Mouse (Mus musculus): ENCODE measurements around the gene Elf2. TPM values are rescaled to one million over a fixed set of nuclear protein-coding genes. Genes with fewer than 3 reads are reported as not detected.
A peak's percentile ranks its signal among the peaks of the same experiment; 100 is the strongest.

Gene Elf2
- polyA plus RNA-seq, 1 experiment from 2014 or later: 47.1 TPM

DNA sequence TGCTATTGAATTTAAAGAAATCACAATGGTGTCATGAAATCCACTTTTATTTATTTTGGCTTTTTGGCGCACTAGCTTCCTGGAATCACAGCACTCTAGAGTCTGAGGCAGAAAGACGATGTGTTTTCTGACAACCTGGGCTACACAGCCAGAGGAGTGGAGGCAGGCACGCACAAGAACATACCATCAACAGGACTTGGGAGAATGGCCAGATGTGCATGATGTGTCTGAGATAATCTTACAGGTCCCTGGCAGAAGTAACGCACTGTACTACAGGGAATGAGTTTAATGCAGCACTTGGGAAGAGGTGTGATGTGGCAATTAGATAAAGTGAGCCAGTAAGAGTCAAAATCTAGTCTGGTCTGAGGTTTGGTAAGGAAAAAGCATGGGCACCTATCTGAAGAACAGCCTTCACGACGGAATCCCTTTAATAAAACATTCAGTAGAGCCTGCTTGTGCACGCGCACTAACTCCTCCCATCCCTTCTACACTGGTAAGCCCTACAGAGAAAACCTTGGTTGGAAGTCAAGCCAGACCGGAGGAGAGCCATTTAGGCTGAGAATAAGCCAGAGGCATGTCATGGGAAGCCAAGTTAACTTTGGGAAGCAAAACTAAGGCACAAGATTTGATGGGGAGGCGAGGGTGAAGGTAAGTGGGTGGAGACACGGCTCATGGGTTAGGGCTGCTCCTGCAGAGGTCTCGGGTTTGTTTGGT is 87.6 kb downstream of the Elf2 start:
- no peak for ATAC-seq (ENCODE audit: low FRiP score)
- no peak overlapping the region for H3K4me3 ChIP-seq
- H3K4me2 ChIP-seq: no peak overlapping the region
- H3K9me3 ChIP-seq: no peaks in the 10 kb centered on the region
- peaks cover 85% of the 10 kb centered on the region for H3K36me3 ChIP-seq
- no peaks in the 10 kb centered on the region for H3K27me3 ChIP-seq
- H3K4me1 ChIP-seq (replicated peaks): no peaks in the 10 kb centered on the region
- 95% methylated on average over 12 of the region's 12 CpGs for WGBS
- H3K27ac ChIP-seq: no peak overlapping the region
- H3K9ac ChIP-seq: no peak overlapping the region

DNA sequence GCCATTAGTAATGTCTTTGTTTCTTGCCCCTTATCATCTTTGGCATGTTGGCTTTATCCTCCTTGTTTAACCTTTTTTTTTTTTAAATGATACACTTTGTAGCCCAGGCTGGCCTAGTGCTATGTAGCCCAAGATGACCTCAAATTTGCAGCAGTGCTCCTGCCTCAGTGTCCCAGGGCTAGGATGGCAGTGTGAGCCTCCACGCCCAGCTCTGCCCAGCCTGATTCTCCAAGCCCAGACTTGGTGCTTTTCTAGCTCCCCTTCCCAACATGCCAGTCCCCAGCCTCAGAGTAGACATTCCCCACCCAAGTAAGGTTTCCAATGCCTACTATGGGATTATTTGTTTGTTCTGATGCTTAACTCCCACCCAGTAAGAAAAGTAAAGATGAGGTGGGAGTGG is 88.2 kb downstream of the Elf2 start:
- Histone ChIP-seq H3K4me2 (no peak overlapping the region), H3K4me3 (no peak overlapping the region), H3K36me3 (peaks cover 82% of the 10 kb centered on the region), H3K4me1 (replicated peaks) (no peaks in the 10 kb centered on the region), H3K27ac (no peak overlapping the region), H3K9ac (no peak overlapping the region), H3K9me3 (no peaks in the 10 kb centered on the region), H3K27me3 (no peaks in the 10 kb centered on the region)
- WGBS: 100% methylated on average over 1 of the region's 1 CpGs
- no peak for ATAC-seq (ENCODE audit: low FRiP score)

DNA sequence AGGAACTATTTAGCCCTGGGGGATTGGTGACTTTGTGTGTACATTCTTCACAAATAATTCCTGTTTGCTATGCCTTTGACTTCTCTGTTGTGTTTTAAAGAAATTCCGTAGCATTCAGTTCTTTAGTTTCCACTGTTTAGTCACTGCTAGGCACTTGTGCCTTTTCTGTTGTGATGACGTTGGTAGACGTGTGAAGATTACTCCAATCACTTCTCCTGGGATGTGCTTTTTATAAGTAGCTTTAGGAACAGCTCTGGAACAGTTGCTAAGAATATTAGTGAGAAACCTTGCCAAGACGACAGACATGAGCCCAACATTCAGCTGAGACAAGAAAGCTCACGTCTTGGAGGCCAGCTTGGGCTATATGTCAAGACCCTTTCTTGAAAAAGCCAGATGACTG is 89.4 kb downstream of the Elf2 start:
- 88% methylated on average over 5 of the region's 5 CpGs for WGBS

DNA sequence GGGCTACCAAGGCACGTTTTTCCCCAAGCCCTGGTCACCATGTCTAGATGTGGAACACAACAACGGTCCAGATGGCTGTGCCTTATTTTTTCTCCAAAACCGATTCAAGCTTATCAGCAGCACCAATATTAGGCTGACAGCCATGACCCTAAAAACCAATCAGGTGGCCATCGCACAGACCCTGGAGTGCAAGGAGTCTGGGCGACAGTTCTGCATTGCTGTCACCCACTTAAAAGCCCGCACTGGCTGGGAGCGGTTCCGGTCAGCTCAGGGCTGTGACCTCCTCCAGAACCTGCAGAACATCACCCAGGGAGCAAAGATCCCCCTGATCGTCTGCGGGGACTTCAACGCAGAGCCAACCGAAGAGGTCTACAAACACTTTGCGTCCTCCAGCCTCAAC is 90.6 kb downstream of the Elf2 start:
- Histone ChIP-seq H3K4me2 (no peak overlapping the region), H3K27me3 (no peaks in the 10 kb centered on the region), H3K27ac (no peak overlapping the region), H3K9ac (no peak overlapping the region), H3K9me3 (no peaks in the 10 kb centered on the region), H3K4me3 (no peak overlapping the region), H3K4me1 (replicated peaks) (no peaks in the 10 kb centered on the region), H3K36me3 (peaks cover 70% of the 10 kb centered on the region)
- 95% methylated on average over 13 of the region's 13 CpGs for WGBS
- ATAC-seq (ENCODE audit: low FRiP score): no peak

More for the DNA sequence above, 89.4 kb downstream of the Elf2 start:
- Histone ChIP-seq H3K27me3 (no peaks in the 10 kb centered on the region), H3K27ac (no peak overlapping the region), H3K4me1 (replicated peaks) (no peaks in the 10 kb centered on the region), H3K36me3 (peaks cover 71% of the 10 kb centered on the region), H3K4me2 (no peak overlapping the region), H3K9ac (no peak overlapping the region), H3K4me3 (no peak overlapping the region), H3K9me3 (no peaks in the 10 kb centered on the region)
- ATAC-seq (ENCODE audit: low FRiP score): no peak

DNA sequence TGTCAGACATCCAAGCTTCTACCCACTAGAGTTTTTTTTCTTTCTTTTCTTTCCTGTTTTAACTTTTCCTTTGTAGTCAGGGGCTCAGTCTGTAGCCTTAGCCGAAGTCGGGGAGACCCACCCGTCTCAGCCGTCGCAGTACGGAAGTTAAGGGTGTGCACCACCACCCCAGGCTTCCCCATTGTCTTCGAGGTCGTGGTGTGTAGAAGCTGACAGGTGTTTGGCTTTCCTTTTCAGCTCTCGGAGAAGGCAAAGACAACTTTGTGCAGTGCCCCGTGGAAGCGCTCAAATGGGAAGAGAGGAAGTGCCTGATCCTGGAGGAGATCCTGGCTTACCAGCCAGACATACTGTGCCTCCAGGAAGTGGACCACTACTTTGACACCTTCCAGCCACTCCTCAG is 91.0 kb downstream of the Elf2 start:
- H3K9me3 ChIP-seq: no peaks in the 10 kb centered on the region
- no peak overlapping the region for H3K4me2 ChIP-seq
- no peaks in the 10 kb centered on the region for H3K4me1 ChIP-seq (replicated peaks)
- H3K27me3 ChIP-seq: no peaks in the 10 kb centered on the region
- peaks cover 67% of the 10 kb centered on the region for H3K36me3 ChIP-seq
- 90% methylated on average over 11 of the region's 11 CpGs for WGBS
- no peak overlapping the region for H3K4me3 ChIP-seq
- no peak overlapping the region for H3K9ac ChIP-seq
- H3K27ac ChIP-seq: no peak overlapping the region
- no peak for ATAC-seq (ENCODE audit: low FRiP score)

DNA sequence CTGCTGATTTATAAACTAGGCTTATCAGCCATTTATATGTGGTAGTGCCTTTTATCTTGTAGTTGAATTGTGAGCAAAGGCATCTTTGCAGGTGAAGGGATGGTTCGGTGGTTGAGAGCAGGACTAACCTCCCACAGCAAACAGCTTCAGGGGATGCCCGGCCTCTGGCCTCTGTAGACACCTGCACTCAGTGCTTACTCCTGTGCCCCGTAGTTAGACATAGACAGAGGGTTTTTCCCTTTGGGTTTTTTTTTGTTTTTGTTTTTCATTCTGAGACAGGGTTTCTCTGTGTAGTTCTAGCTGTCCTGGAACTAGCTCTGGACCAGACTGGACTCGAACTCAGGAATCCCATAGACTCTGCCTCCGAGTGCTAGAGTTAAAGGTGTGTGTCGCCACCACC is 91.9 kb downstream of the Elf2 start:
- H3K9ac ChIP-seq: no peak overlapping the region
- no peaks in the 10 kb centered on the region for H3K27me3 ChIP-seq
- 95% methylated on average over 6 of the region's 6 CpGs for WGBS
- ATAC-seq (ENCODE audit: low FRiP score): no peak
- H3K9me3 ChIP-seq: no peaks in the 10 kb centered on the region
- H3K4me3 ChIP-seq: no peak overlapping the region
- H3K36me3 ChIP-seq: peaks cover 59% of the 10 kb centered on the region
- H3K4me1 ChIP-seq (replicated peaks): no peaks in the 10 kb centered on the region
- no peak overlapping the region for H3K27ac ChIP-seq
- H3K4me2 ChIP-seq: no peak overlapping the region

DNA sequence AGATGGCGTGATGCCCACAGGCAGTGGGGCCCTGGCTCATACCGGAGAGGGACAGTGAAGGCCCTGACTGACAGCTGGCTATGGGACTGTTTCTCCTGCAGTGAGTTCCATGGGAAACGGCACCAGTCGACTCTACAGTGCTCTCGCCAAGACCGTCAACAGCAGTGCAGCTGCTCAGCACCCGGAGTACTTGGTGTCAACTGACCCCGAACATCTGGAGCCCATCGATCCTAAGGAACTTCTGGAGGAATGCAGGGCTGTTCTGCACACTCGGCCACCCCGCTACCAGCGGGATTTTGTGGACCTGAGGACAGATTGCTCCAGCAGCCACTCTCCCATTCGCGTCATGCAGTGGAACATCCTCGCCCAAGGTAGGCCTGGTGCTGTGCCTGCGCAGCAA is 92.8 kb downstream of the Elf2 start:
- 80% methylated on average over 16 of the region's 16 CpGs for WGBS
- H3K4me3 ChIP-seq: no peak overlapping the region
- H3K4me2 ChIP-seq: no peak overlapping the region
- no peaks in the 10 kb centered on the region for H3K4me1 ChIP-seq (replicated peaks)
- no peaks in the 10 kb centered on the region for H3K27me3 ChIP-seq
- H3K36me3 ChIP-seq: peaks cover 50% of the 10 kb centered on the region
- no peaks in the 10 kb centered on the region for H3K9me3 ChIP-seq
- no peak overlapping the region for H3K27ac ChIP-seq
- H3K9ac ChIP-seq: no peak overlapping the region
- no peak for ATAC-seq (ENCODE audit: low FRiP score)

DNA sequence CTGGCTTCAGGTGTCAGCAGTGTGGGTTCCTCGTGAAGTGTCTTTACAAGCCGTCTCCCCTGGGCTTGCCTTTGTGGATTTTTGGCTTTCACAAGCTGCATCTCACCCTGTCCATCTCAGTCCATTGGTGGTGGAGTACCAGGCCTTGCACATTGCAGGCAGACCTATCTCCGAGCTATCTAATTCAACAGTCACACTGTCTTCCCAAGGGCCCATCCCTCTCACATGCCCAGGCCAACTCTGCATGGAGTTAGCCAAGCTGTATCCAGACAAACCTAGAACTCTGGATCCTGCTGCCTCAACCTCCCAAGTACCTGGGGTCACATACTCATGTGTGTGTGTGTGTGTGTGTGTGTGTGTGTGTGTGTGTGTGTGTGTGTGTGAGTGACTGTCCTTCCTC is 100.9 kb downstream of the Elf2 start:
- WGBS: 95% methylated on average over 3 of the region's 3 CpGs
- Histone ChIP-seq H3K9me3 (no peaks in the 10 kb centered on the region), H3K4me2 (no peak overlapping the region), H3K9ac (no peak overlapping the region), H3K4me1 (replicated peaks) (0 out of 2 replicates have a peak, but pooled peaks cover 8% of the 10 kb centered on the region), H3K27ac (no peak overlapping the region), H3K36me3 (peaks cover 4% of the 10 kb centered on the region), H3K27me3 (no peaks in the 10 kb centered on the region), H3K4me3 (no peak overlapping the region)
- no peak for ATAC-seq (ENCODE audit: low FRiP score)

DNA sequence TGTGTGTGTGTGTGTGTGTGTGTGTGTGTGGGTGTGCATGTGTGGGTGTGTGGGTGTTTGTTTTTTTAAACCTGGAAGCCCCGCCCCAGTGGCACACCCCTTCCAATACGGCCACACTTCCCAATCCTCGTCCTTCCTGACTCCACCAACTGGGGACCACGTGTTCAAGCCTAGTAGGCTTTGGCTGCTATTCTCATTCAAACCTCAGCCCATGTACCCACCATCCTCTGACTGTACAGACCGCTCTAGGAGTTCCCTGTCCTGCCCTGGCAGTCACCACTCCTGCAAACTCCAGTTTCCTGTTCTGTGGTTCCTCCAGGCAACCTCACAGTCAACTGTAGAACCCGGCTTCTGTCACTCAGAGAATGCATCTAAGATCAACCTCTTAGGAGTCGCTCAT is 101.9 kb downstream of the Elf2 start:
- no peak overlapping the region for H3K9ac ChIP-seq
- H3K36me3 ChIP-seq: peaks cover 4% of the 10 kb centered on the region
- ATAC-seq (ENCODE audit: low FRiP score): no peak

DNA sequence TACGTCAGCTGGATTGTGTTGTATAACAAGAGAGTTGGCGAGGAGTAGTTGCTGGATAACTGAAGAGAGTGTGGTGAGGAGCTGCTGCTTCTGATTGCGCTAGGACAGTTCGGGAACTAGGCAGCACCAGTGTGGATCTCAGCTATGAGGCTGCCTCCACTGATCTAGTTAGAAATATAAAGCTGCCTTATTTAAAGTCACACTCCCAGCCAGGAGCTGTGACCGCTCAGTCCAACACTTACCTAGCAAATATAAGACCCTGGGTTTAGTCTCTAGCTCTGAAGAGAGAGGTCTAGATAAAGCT is 105.8 kb downstream of the Elf2 start:
- H3K36me3 ChIP-seq: peaks cover 4% of the 10 kb centered on the region
- 87% methylated on average over 5 of the region's 5 CpGs for WGBS
- no peaks in the 10 kb centered on the region for H3K27me3 ChIP-seq
- ATAC-seq (ENCODE audit: low FRiP score): peak; percentile 34
- no peak overlapping the region for H3K27ac ChIP-seq
- H3K9ac ChIP-seq: no peak overlapping the region
- no peak overlapping the region for H3K4me3 ChIP-seq
- H3K4me1 ChIP-seq (replicated peaks): peaks cover 23% of the 10 kb centered on the region; the same call in 1 of the 2 replicates
- H3K4me2 ChIP-seq: no peak overlapping the region
- H3K9me3 ChIP-seq: no peaks in the 10 kb centered on the region

More for the DNA sequence above, 101.9 kb downstream of the Elf2 start:
- 90% methylated on average over 7 of the region's 7 CpGs for WGBS
- Histone ChIP-seq H3K9me3 (no peaks in the 10 kb centered on the region), H3K4me2 (no peak overlapping the region), H3K27me3 (no peaks in the 10 kb centered on the region), H3K4me3 (no peak overlapping the region), H3K4me1 (replicated peaks) (peaks cover 14% of the 10 kb centered on the region; the same call in 1 of the 2 replicates), H3K27ac (no peak overlapping the region)

DNA sequence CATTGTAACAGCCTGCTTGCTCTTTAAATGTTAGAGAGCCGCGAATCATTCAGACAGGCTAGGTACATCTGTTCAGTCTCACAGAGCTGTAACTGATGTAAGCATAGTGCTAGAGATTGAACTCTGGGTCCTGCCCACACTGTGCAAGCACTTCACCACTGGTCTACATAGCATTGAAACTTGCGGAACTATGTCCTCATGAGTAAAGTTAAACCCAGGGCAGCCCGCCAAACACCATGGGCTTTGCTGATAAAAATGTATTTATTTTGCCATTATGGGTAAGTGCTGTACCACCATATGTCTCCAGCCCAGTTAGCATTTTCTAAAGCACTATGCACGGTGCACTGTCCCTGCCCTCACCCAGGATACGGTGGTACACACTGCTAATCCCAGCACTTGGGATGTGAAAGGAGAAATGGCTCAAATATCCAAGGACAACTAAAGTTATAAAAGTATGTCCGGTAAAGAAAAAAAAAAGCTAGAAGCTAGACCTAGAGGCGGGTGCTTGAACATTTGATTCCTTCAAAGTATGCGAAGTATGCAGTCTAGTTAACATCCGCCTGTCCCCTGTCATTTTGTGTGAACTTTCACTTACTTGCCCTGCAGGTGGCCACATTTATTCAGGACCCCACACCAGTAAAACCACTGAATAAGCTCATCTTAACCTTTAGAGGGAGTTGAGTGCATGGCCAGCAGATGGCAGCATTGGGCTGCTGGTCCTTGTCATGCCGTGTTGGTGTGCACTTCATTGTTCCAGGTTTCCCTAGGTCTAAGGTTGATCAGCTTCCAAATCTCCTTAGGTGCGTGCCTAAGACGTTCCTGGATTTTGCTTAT is 106.3 kb downstream of the Elf2 start:
- 49% methylated on average over 13 of the region's 13 CpGs for WGBS

DNA sequence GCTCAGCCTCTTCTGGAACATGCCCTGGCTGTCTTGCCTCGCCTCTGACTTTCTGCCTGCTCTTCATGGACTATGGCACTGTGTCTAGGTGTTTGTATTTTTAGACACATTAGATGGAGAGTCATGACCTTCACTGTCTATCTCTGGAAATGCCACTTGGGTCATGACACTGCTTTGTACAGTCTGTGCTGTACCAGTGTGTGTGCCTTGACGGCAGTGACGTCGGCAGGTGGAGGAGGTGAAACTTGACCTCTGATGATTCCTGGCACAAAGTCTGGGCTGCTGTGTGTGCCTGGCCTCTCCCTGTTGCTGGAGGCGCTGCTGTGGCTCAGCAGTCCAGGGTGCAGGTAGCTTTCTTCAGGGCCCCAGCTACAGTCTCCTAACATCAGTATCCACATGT is 107.0 kb downstream of the Elf2 start:
- no peaks in the 10 kb centered on the region for H3K36me3 ChIP-seq
- no peak overlapping the region for H3K4me2 ChIP-seq
- WGBS: 76% methylated on average over 5 of the region's 5 CpGs
- H3K27me3 ChIP-seq: no peaks in the 10 kb centered on the region
- peak overlapping the region; percentile 24; the same call in 1 of the 2 replicates for H3K9ac ChIP-seq
- peaks cover 29% of the 10 kb centered on the region for H3K4me1 ChIP-seq (replicated peaks)
- H3K4me3 ChIP-seq: no peak overlapping the region
- H3K27ac ChIP-seq: no peak overlapping the region
- H3K9me3 ChIP-seq: no peaks in the 10 kb centered on the region
- ATAC-seq (ENCODE audit: low FRiP score): 0 out of 2 replicates have a peak, but pooled peaks have one; percentile 4

More for the DNA sequence above, 106.3 kb downstream of the Elf2 start:
- Histone ChIP-seq H3K4me3 (no peak overlapping the region), H3K4me2 (no peak overlapping the region), H3K36me3 (no peaks in the 10 kb centered on the region), H3K9me3 (no peaks in the 10 kb centered on the region), H3K4me1 (replicated peaks) (peaks cover 23% of the 10 kb centered on the region; the same call in 1 of the 2 replicates), H3K27ac (no peak overlapping the region), H3K9ac (0 out of 2 replicates have a peak overlapping the region, but pooled peaks have one; percentile 24), H3K27me3 (no peaks in the 10 kb centered on the region)
- peak; percentile 74 for ATAC-seq (ENCODE audit: low FRiP score)

Data from hindbrain, embryonic 13.5 days (tissue).